In genomic region chr15:13765411-13765810, GRCm38 (mm10) we compare ENCODE assay signal across 18 mouse cellular contexts.
"Had no signal": no experiment of that assay in that cellular context is flagged by ENCODE, and none has a peak within 500 bp of the region (broad histone marks: within the 10 kb centered on the region; RNA-seq: fewer than 3 reads in every experiment).

No protein-coding gene starts in this region.

- H3K4me1 ChIP-seq: intestine, embryonic 15.5 days; kidney, embryonic 15.5 days; liver, embryonic 13.5 days; midbrain, embryonic 12.5 days; midbrain, embryonic 15.5 days; neural tube, embryonic 12.5 days; neural tube, embryonic 15.5 days; stomach, embryonic 15.5 days had no signal

- H3K9ac ChIP-seq: intestine, embryonic 15.5 days; kidney, embryonic 15.5 days; liver, embryonic 13.5 days; midbrain, embryonic 12.5 days; midbrain, embryonic 15.5 days; neural tube, embryonic 12.5 days; neural tube, embryonic 15.5 days; stomach, embryonic 15.5 days had no signal

- H3K4me2 ChIP-seq: intestine, embryonic 15.5 days; kidney, embryonic 15.5 days; liver, embryonic 13.5 days; midbrain, embryonic 12.5 days; midbrain, embryonic 15.5 days; neural tube, embryonic 12.5 days; neural tube, embryonic 15.5 days; stomach, embryonic 15.5 days had no signal

- H3K27ac ChIP-seq: intestine, embryonic 15.5 days; kidney, embryonic 15.5 days; liver, embryonic 13.5 days; midbrain, embryonic 12.5 days; midbrain, embryonic 15.5 days; neural tube, embryonic 12.5 days; neural tube, embryonic 15.5 days; stomach, embryonic 15.5 days had no signal

- H3K36me3 ChIP-seq: intestine, embryonic 15.5 days; kidney, embryonic 15.5 days; liver, embryonic 13.5 days; midbrain, embryonic 12.5 days; midbrain, embryonic 15.5 days; neural tube, embryonic 12.5 days; neural tube, embryonic 15.5 days; stomach, embryonic 15.5 days had no signal

- DNase-seq: kidney, adult 11 months; kidney, adult 8-10 months; kidney, postnatal 10 days; kidney, postnatal 4 days; liver, embryonic 13.5 days; lung, adult 2 months; lung, postnatal 14 days; lung, postnatal 4 days; spleen, adult 18-20 months; thymus, adult 18-20 months; thymus, postnatal 36 days had no signal

- H3K9me3 ChIP-seq: intestine, embryonic 15.5 days; kidney, embryonic 15.5 days; liver, embryonic 13.5 days; midbrain, embryonic 12.5 days; midbrain, embryonic 15.5 days; neural tube, embryonic 12.5 days; neural tube, embryonic 15.5 days; stomach, embryonic 15.5 days had no signal

- H3K27me3 ChIP-seq: intestine, embryonic 15.5 days; kidney, embryonic 15.5 days; liver, embryonic 13.5 days; midbrain, embryonic 12.5 days; midbrain, embryonic 15.5 days; neural tube, embryonic 12.5 days; neural tube, embryonic 15.5 days; stomach, embryonic 15.5 days had no signal

- H3K4me3 ChIP-seq: intestine, embryonic 15.5 days; kidney, embryonic 15.5 days; liver, embryonic 13.5 days; midbrain, embryonic 12.5 days; midbrain, embryonic 15.5 days; neural tube, embryonic 12.5 days; neural tube, embryonic 15.5 days; stomach, embryonic 15.5 days had no signal

- ATAC-seq: intestine, embryonic 15.5 days; midbrain, embryonic 15.5 days had no signal
